Mouse (Mus musculus): ENCODE measurements at regions not wholly inside any gene's neighbourhood (a gene's known extent, or its start where the extent isn't known, plus 50 kb on each side); places are given as distances from the start of the nearest gene placed in this dataset.

- no peak for DNase-seq (ENCODE audit: low spot score in 2 of 2)
Measured at GRCm38 (mm10) chr4:48871105-48871504, 188.0 kb upstream of the Plppr1 start.

- no peak for DNase-seq (ENCODE audit: low spot score in 2 of 2)
Measured at GRCm38 (mm10) chr4:48889074-48889592, 169.9 kb upstream of the Plppr1 start.

DNA sequence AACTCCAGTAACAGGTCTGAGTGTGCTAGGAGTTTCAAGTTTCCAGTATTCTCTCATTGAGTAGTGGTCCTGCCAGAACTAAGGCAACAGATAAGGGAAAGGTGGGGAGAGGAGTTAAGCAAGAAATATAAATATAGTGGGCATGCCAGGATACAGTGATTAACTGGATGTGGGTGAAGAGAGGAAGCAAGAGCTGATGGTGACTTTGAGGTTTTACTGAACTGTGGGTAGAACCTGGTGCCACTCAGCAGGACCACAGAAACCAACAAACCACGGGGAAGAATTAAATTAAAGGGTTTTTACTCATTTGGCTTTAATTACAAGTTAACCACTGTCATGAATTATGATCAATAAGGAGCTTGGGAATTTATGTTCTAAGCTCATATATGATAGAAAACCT lies 154.5 kb upstream of the Plppr1 start:
- DNase-seq (ENCODE audit: low spot score in 2 of 2): no peak

DNA sequence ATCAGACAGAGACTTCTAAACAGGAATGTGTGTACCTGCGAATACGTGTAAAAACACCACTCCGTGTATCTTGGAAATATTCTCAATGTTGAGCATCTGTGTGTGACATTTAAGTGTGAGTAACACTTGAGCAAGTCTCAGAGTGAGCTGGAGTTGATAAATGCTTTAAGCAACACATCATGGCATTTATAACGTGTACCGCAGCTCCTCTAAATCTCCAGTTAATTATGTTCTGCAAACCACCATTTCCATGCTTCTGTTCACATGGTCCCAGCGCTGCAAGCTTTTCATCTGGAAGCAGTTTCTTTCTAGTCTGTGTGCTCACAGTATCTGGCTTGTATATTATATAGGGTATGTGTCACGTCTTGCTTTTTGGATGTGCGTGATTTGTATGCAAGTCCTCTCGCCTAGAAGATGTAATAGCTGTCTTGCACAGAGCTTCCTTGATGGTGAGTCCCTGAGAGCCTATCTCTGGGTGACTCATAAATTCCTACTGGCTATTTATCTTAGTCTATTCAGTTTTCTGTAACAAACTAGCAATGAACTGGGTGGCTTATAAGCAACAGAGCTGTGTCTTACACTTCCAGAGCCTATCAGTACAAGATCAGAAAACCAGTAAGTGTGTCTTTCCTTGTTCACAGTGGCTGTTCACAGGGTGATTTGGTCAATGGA lies 153.7 kb upstream of the Plppr1 start:
- no peak for DNase-seq (ENCODE audit: low spot score in 2 of 2)

- no peak for DNase-seq (ENCODE audit: low spot score in 2 of 2)
Measured at GRCm38 (mm10) chr4:48909161-48909560, 149.9 kb upstream of the Plppr1 start.

DNA sequence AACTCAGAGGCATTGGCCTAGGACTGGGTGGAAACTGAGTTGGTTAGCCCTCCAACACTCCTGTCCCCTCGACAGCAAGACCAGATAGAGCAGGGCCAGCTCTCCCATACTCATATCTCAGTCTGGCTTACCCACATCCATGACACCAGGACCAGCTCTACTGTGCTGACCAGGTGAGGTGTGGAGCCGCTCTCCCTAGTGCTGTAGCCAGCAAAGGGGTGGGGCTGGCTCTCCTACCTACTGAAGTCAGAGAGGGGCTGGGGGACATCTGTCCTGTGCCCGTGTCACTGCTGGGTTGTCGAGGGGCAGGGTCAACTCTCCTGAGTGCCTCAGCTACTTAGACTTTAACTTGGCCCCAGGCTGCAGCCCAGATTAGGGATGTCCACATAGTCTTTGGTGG lies 145.8 kb upstream of the Plppr1 start:
- no peak for DNase-seq (ENCODE audit: low spot score in 2 of 2)

- no peak for DNase-seq (ENCODE audit: low spot score in 2 of 2)
Measured at GRCm38 (mm10) chr4:48924576-48925459, 134.3 kb upstream of the Plppr1 start.

GRCm38 (mm10) chr4:48938420-48938819 lies 120.7 kb upstream of the Plppr1 start:
- no peak for DNase-seq (ENCODE audit: low spot score in 2 of 2)

DNA sequence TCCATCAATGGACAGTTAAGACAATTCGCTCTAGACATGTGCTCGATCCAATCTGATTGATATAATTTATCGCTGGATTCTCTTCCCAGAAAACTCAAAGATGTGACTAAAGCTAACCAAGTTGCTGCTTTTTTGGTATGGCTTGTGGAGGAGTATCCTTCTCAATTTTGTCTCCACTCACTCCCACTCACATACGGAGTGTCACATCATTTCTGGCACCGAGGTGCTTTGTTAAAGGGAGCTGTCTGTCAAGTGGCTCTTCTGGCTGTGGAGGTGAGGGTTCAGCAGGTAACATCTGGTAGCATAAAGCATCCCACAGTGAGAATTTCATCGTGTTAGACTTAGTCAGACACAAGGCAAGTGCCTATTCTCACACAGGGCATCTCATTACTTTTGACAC lies 120.2 kb upstream of the Plppr1 start:
- no peak for DNase-seq (ENCODE audit: low spot score in 2 of 2)

- no peak for DNase-seq (ENCODE audit: low spot score in 2 of 2)
Measured at GRCm38 (mm10) chr4:48945266-48945818, 113.7 kb upstream of the Plppr1 start.

DNA sequence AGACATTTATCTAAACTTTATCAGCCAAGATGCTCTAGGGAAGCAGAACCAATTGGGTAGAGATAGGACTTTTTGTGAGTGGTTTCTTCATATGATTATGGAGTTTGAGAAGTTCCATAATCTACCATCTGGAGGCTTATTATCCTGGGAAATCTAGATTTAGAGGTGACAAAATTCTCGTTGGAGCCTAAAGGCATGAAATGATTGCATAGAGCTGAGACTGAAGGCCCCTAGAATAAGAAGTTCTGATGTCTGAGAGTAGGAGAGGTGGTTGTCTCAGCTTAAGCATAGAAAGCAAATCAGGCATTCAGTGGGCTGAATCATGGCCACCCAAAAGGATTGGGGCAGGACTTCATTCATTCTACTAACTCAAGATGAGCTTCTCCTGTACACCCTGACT lies 106.1 kb upstream of the Plppr1 start:
- no peak for DNase-seq (ENCODE audit: low spot score in 2 of 2)

DNA sequence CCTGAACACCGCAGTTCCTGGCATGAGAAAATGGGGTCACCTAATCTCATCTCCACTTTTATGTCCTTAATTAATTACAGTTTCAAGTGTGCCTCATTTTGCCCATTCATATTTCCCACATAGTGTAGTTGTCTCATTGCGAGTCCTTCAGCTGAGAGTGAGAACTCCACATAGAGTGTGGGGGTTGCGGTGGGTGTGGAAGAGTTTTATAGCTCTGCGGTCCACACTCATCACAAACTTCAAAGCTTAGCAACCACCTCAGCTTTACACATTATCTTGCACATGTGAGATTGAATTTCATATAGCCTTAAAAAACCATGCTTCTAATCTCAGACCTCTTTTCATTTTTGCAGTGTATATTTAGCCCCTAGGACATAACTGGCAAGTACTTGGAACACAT lies 83.3 kb upstream of the Plppr1 start:
- DNase-seq (ENCODE audit: low spot score in 2 of 2): no peak

- DNase-seq (ENCODE audit: low spot score in 2 of 2): peak in 1 of 2 experiments; percentile 3
Measured at GRCm38 (mm10) chr4:48992021-48992420, 67.1 kb upstream of the Plppr1 start.

Measured in urinary bladder, postnatal 36 days (tissue).